22 mouse cellular contexts compared by ENCODE assay signal in the genomic region with DNA sequence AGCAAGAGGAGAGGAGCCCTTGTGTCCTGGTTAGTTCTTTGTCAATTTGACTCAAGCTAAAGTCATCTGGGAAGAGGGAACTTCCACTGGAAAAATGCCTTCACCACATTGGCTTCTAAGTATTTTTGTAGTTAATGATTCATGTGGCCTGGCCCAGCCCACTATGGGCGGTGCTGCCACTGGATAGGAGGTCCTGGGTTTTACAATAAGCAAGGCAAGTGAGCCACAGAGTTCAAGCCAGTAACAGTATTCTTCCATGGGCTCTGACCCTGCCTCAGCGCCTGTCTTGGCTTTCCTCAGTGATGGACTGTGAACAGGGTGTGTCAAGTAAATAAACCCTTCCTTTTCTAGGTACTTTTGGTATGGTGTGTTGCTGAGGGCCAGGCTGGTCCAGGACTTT.
DNase-seq lines count a peak whose midpoint lies in the region; ATAC-seq lines count a peak whose summit lies in the region.
"Had no signal": no experiment of that assay in that cellular context is flagged by ENCODE, and none has a peak within 500 bp of the region (broad histone marks: within the 10 kb centered on the region; RNA-seq: fewer than 3 reads in every experiment).

No protein-coding gene starts in this region.

- H3K4me2 ChIP-seq in kidney, embryonic 14.5 days (replicated peaks; ENCODE audit: low read depth, low read length) = no peak overlapping the region
- H3K4me2 ChIP-seq in intestine, embryonic 16.5 days (ENCODE audit: low read depth, low read length) = no peak overlapping the region
- no peak overlapping the region for H3K4me2 ChIP-seq in liver, embryonic 12.5 days
- H3K4me2 ChIP-seq in forebrain, embryonic 14.5 days (ENCODE audit: low read length) = no peak overlapping the region
- H3K4me2 ChIP-seq: hindbrain, embryonic 14.5 days; midbrain, embryonic 15.5 days had no signal

- H3K27me3 ChIP-seq in kidney, embryonic 14.5 days (ENCODE audit: control insufficient read depth, insufficient read depth, low read length) = no peaks in the 10 kb centered on the region
- no peaks in the 10 kb centered on the region for H3K27me3 ChIP-seq in intestine, embryonic 16.5 days (replicated peaks; ENCODE audit: control insufficient read depth, insufficient read depth, low read length)
- H3K27me3 ChIP-seq in liver, embryonic 12.5 days (replicated peaks) = no peaks in the 10 kb centered on the region
- no peaks in the 10 kb centered on the region for H3K27me3 ChIP-seq in forebrain, embryonic 14.5 days (replicated peaks; ENCODE audit: control insufficient read depth, insufficient read depth, low read length)
- H3K27me3 ChIP-seq: midbrain, embryonic 15.5 days had no signal

- no peaks in the 10 kb centered on the region for H3K9me3 ChIP-seq in kidney, embryonic 14.5 days (ENCODE audit: control insufficient read depth, low read length)
- H3K9me3 ChIP-seq in intestine, embryonic 16.5 days (ENCODE audit: control insufficient read depth, low read length) = no peaks in the 10 kb centered on the region
- H3K9me3 ChIP-seq in liver, embryonic 12.5 days (replicated peaks) = no peaks in the 10 kb centered on the region
- H3K9me3 ChIP-seq in forebrain, embryonic 14.5 days (replicated peaks; ENCODE audit: control insufficient read depth, low read length) = no peaks in the 10 kb centered on the region
- H3K9me3 ChIP-seq: midbrain, embryonic 15.5 days had no signal

- WGBS in kidney, embryonic 14.5 days = 90% methylated on average over 2 of the region's 2 CpGs
- WGBS in intestine, embryonic 16.5 days = 73% methylated on average over 2 of the region's 2 CpGs
- 28% methylated on average over 2 of the region's 2 CpGs for WGBS in large intestine, adult 2 months
- WGBS in liver, embryonic 12.5 days (ENCODE audit: insufficient replicate concordance) = 65% methylated on average over 2 of the region's 2 CpGs
- 90% methylated on average over 2 of the region's 2 CpGs for WGBS in forebrain, embryonic 14.5 days

- no peak for ATAC-seq in kidney, embryonic 14.5 days (ENCODE audit: low FRiP score, low TSS enrichment)
- ATAC-seq in intestine, embryonic 16.5 days = peak; percentile 98
- no peak for ATAC-seq in liver, embryonic 12.5 days
- ATAC-seq in forebrain, embryonic 14.5 days = no peak
- ATAC-seq: activated CD4-positive, CD25-positive, alpha-beta regulatory T cell, adult 4 months; liver, postnatal 0 days; midbrain, embryonic 15.5 days had no signal

- H3K9ac ChIP-seq in kidney, embryonic 14.5 days (ENCODE audit: low read depth, low read length) = no peak overlapping the region
- no peak overlapping the region for H3K9ac ChIP-seq in intestine, embryonic 16.5 days (ENCODE audit: low read depth, low read length)
- no peak overlapping the region for H3K9ac ChIP-seq in liver, embryonic 12.5 days
- H3K9ac ChIP-seq in forebrain, embryonic 14.5 days (ENCODE audit: low read length) = no peak overlapping the region
- H3K9ac ChIP-seq: hindbrain, embryonic 14.5 days; liver, postnatal 0 days; midbrain, embryonic 15.5 days had no signal

- no peak overlapping the region for H3K27ac ChIP-seq in kidney, embryonic 14.5 days (ENCODE audit: low read depth, low read length)
- peak overlapping the region; percentile 38 for H3K27ac ChIP-seq in intestine, embryonic 16.5 days (ENCODE audit: low read length)
- no peak overlapping the region for H3K27ac ChIP-seq in liver, embryonic 12.5 days
- no peak overlapping the region for H3K27ac ChIP-seq in forebrain, embryonic 14.5 days (ENCODE audit: low read depth, low read length)
- H3K27ac ChIP-seq: gastrocnemius, adult 2 months; hindbrain, embryonic 14.5 days; layer of hippocampus, adult 2 months; midbrain, embryonic 15.5 days had no signal

- H3K4me3 ChIP-seq in kidney, embryonic 14.5 days (ENCODE audit: low read length) = no peak overlapping the region
- H3K4me3 ChIP-seq in intestine, embryonic 16.5 days (ENCODE audit: low read length) = no peak overlapping the region
- H3K4me3 ChIP-seq in liver, embryonic 12.5 days = no peak overlapping the region
- no peak overlapping the region for H3K4me3 ChIP-seq in forebrain, embryonic 14.5 days (ENCODE audit: low read depth, low read length)
- H3K4me3 ChIP-seq: gastrocnemius, adult 2 months; layer of hippocampus, adult 2 months; midbrain, embryonic 15.5 days had no signal

- peak; percentile 79 to 81 for DNase-seq in kidney, adult 8-10 months
- peak; percentile 89 for DNase-seq in large intestine, adult 2 months (ENCODE audit: low read depth, low spot score)
- peak; percentile 77 for DNase-seq in yolk sac, embryonic 10.5 days (ENCODE audit: low spot score)
- DNase-seq in layer of hippocampus, postnatal 14 days (ENCODE audit: low spot score in 2 of 2) = no peak
- no peak for DNase-seq in forebrain, embryonic 14.5 days (ENCODE audit: low spot score)
- DNase-seq: adrenal gland, postnatal 10 days; cerebellum, postnatal 10 days; embryo, embryonic 11 days; gastrocnemius, adult 2 months; heart, postnatal 36 days; left cerebral cortex, postnatal 4 days; liver; liver, postnatal 0 days; lung, postnatal 14 days; thymus, postnatal 25 days had no signal

- peaks cover under 1% of the 10 kb centered on the region; the same call in 1 of the 2 replicates for H3K4me1 ChIP-seq in kidney, embryonic 14.5 days (ENCODE audit: control insufficient read depth, insufficient read depth, low read length)
- H3K4me1 ChIP-seq in intestine, embryonic 16.5 days (ENCODE audit: control insufficient read depth, insufficient read depth, low read length) = no peaks in the 10 kb centered on the region
- no peaks in the 10 kb centered on the region for H3K4me1 ChIP-seq in liver, embryonic 12.5 days
- H3K4me1 ChIP-seq in forebrain, embryonic 14.5 days (ENCODE audit: control insufficient read depth, insufficient read depth, low read length) = no peaks in the 10 kb centered on the region

- no peaks in the 10 kb centered on the region for H3K36me3 ChIP-seq in kidney, embryonic 14.5 days (ENCODE audit: control insufficient read depth, insufficient read depth, low read length)
- no peaks in the 10 kb centered on the region for H3K36me3 ChIP-seq in intestine, embryonic 16.5 days (ENCODE audit: control insufficient read depth, insufficient read depth, low read length)
- no peaks in the 10 kb centered on the region for H3K36me3 ChIP-seq in liver, embryonic 12.5 days
- H3K36me3 ChIP-seq in forebrain, embryonic 14.5 days (ENCODE audit: control insufficient read depth, insufficient read depth, low read length) = no peaks in the 10 kb centered on the region
- H3K36me3 ChIP-seq: midbrain, embryonic 15.5 days had no signal

Comparison
In these comparisons a context has a peak if more than half of its experiments do, and no peak if none do; other contexts are left out.
1. DNase-seq: peak in kidney, adult 8-10 months (2 of 2), large intestine, adult 2 months (single experiment) and yolk sac, embryonic 10.5 days (single experiment); none in layer of hippocampus, postnatal 14 days (0 of 2) and forebrain, embryonic 14.5 days (single experiment).